Mouse (Mus musculus) forebrain, embryonic 16.5 days (tissue): Measurements from ENCODE around the gene Psmb9. TPM values are rescaled to one million over a fixed set of nuclear protein-coding genes. Genes with fewer than 3 reads are reported as not detected.
A peak's percentile ranks its signal among the peaks of the same experiment; 100 is the strongest.

Experiments
- ATAC-seq: fragments of 200-750 bp; cut with Nextera tagmentation; 2 replicates; pipeline ENCODE4 v1.8.0; 2017; ENCODE audit warnings: mild to moderate bottlenecking, moderate library complexity
- H3K27ac ChIP-seq: fragments of 300-500 bp; sonication (generic); 2 replicates; pipeline ENCODE4 v1.5.1; 2014; ENCODE audit warnings: low read length, control low read depth
- H3K27me3 ChIP-seq: fragments of 300-500 bp; sonication (generic); replicated peaks from 2 replicates; pipeline ENCODE4 v1.6.1; 2014; ENCODE audit warnings: low read length; ENCODE audit not compliant: control insufficient read depth, insufficient read depth
- H3K36me3 ChIP-seq: fragments of 300-500 bp; sonication (generic); 2 replicates; pipeline ENCODE4 v1.6.1; 2014; ENCODE audit not compliant: control insufficient read depth, insufficient read depth
- H3K4me1 ChIP-seq: fragments of 300-500 bp; sonication (generic); replicated peaks from 2 replicates; pipeline ENCODE4 v1.6.1; 2014; ENCODE audit warnings: low read length; ENCODE audit not compliant: control insufficient read depth, insufficient read depth
- H3K4me2 ChIP-seq: fragments of 300-500 bp; sonication (generic); 2 replicates; pipeline ENCODE4 v1.6.1; 2014; ENCODE audit warnings: mild to moderate bottlenecking, low read length, control low read depth
- H3K4me3 ChIP-seq: fragments of 300-500 bp; sonication (generic); replicated peaks from 2 replicates; pipeline ENCODE4 v1.5.1; 2014; ENCODE audit warnings: mild to moderate bottlenecking, low read length, control low read depth
- H3K9ac ChIP-seq: fragments of 300-500 bp; sonication (generic); replicated peaks from 2 replicates; pipeline ENCODE4 v1.6.1; 2014; ENCODE audit warnings: low read depth, low read length, control low read depth
- H3K9me3 ChIP-seq: fragments of 300-500 bp; sonication (generic); 2 replicates; pipeline ENCODE4 v1.6.1; 2016; ENCODE audit warnings: low read length; ENCODE audit not compliant: control insufficient read depth
- WGBS: fragments of 180-500 bp; shearing (Covaris S2); extraction: QIAGEN DNeasy Blood & Tissue Kit; methylation state at CpG from one replicate; pipeline ENCODE4 v1.1.7; 2014; 5-methylcytosine and 5-hydroxymethylcytosine counted together
- polyA plus RNA-seq: library from polyadenylated mRNA; unstranded; fragments of >200 nt; fragmentation: Nextera tagmentation; extraction: Ambion mirVana; gene quantifications from 2 replicates; pipeline ENCODE4 v1.2.1, GENCODE M21; 2015

The Psmb9 gene
- polyA plus RNA-seq, 1 experiment from 2014 or later, result 0.43 TPM

DNA sequence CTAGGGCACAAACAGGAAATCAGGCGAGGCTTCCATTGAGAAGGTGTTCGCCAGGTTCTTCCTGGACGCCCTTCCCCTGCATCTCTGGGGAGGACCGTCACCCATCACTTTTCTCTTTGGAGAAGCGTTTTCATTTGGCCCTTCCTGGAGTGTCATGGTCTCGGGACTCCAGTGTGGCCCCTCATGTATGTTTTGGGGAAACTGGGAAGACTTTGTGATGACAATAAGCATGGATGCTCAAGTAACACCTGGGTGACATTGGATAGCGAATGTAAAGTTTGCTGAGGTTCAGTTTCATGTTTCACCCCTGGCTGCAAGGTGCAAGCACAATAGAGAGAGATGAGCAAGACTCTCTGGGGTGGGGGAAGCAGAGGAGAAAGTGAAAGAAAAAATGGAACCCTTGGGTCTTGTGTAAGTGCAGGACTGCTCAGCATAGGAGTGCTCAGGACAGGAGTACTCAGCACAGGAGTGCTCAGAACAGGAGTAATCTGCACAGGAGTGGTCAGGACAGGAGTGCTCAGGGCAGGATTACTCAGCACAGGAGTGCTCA, 14.0 kb upstream of the Psmb9 start:
- Histone ChIP-seq H3K9ac (no peak overlapping the region), H3K4me1 (peaks cover 22% of the 10 kb centered on the region), H3K9me3 (no peaks in the 10 kb centered on the region), H3K4me2 (no peak overlapping the region), H3K4me3 (no peak overlapping the region), H3K27ac (no peak overlapping the region), H3K36me3 (no peaks in the 10 kb centered on the region), H3K27me3 (peaks cover 48% of the 10 kb centered on the region)
- no peak for ATAC-seq
- WGBS, result 71% methylated on average over 7 of the region's 7 CpGs

DNA sequence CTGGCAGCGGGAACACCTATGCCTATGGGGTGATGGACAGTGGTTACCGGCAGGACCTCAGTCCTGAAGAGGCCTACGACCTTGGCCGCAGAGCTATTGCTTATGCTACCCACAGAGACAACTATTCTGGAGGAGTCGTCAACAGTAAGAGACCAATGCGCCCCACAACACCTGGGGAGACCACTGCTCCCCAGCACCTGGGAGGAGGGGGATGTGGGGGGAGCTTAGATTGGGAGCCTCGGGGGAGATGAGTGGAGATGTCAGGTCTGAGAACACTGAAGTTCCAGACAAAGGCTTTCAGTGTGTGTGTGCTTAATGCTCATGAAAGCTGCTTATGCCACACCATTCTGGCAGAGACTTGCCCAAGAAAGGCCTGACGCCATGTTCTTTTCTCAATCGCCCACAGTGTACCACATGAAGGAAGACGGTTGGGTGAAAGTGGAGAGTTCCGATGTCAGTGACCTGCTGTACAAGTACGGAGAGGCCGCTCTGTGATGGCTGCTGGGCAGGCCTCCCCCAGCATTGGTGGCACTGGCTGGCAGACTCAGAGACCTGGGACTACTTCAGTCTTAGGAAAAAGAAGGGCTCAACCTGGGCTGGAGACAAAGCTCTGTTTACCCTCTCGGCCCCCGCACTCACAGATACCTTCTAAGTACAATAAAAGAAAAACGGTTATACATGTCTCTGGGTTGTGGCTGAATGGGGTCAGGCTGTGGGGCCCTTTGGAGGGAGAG, 13.4 kb upstream of the Psmb9 start:
- no peak for ATAC-seq

DNA sequence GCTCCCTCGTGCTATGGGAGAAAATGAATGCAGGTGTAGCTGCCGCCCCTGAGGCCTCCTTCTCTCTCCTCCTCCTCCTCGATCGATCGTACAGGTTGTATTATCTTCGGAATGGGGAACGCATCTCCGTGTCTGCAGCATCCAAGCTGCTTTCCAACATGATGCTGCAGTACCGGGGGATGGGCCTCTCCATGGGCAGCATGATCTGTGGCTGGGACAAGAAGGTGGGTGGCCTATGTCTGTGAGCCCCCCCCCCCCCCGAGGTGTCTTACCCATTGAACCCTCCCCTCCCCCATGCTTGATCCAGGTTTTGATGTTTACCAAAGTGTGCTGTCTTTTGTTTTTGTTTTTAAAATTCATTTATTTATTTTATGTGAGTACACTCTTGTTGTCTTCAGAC, 12.5 kb upstream of the Psmb9 start:
- H3K4me3 ChIP-seq, result no peak overlapping the region
- peaks cover 46% of the 10 kb centered on the region for H3K27me3 ChIP-seq
- H3K27ac ChIP-seq, result no peak overlapping the region
- 82% methylated on average over 10 of the region's 10 CpGs for WGBS
- H3K9ac ChIP-seq, result no peak overlapping the region
- no peak for ATAC-seq
- no peaks in the 10 kb centered on the region for H3K9me3 ChIP-seq
- H3K36me3 ChIP-seq, result no peaks in the 10 kb centered on the region
- H3K4me2 ChIP-seq, result no peak overlapping the region
- H3K4me1 ChIP-seq, result peaks cover 20% of the 10 kb centered on the region

More for the DNA sequence above, 13.4 kb upstream of the Psmb9 start:
- no peaks in the 10 kb centered on the region for H3K9me3 ChIP-seq
- H3K9ac ChIP-seq, result no peak overlapping the region
- H3K4me2 ChIP-seq, result no peak overlapping the region
- no peak overlapping the region for H3K4me3 ChIP-seq
- H3K36me3 ChIP-seq, result no peaks in the 10 kb centered on the region
- H3K27ac ChIP-seq, result no peak overlapping the region
- H3K4me1 ChIP-seq, result peaks cover 22% of the 10 kb centered on the region
- peaks cover 49% of the 10 kb centered on the region for H3K27me3 ChIP-seq
- 85% methylated on average over 16 of the region's 16 CpGs for WGBS

DNA sequence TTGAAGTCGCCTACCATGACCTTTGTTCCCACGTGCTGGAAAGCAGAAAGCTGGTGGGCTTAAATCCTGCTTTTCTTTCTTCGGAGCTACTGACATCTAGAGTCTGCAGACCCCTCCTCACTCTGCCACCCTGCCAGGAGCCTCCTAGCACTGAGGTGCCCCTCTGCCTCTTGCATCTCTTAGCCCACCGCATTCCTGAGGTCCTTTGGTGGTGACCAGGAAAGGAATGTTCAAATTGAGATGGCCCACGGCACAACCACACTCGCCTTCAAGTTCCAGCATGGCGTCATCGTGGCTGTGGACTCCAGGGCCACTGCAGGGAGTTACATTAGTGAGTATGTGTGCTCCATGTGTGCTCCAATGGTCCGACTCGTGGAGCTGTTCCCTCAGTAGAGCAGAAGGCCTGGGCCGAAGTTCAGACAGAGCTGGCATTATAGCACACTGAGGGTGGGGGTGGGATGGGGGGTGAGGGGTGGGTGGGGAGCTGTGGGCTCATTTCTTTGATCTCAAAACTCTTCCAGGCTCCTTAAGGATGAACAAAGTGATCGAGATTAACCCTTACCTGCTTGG, 11.6 kb upstream of the Psmb9 start:
- Histone ChIP-seq H3K4me1 (peaks cover 15% of the 10 kb centered on the region), H3K27ac (no peak overlapping the region), H3K9me3 (no peaks in the 10 kb centered on the region), H3K36me3 (no peaks in the 10 kb centered on the region), H3K27me3 (peaks cover 47% of the 10 kb centered on the region), H3K4me2 (no peak overlapping the region), H3K9ac (no peak overlapping the region), H3K4me3 (no peak overlapping the region)
- 62% methylated on average over 12 of the region's 12 CpGs for WGBS
- no peak for ATAC-seq

DNA sequence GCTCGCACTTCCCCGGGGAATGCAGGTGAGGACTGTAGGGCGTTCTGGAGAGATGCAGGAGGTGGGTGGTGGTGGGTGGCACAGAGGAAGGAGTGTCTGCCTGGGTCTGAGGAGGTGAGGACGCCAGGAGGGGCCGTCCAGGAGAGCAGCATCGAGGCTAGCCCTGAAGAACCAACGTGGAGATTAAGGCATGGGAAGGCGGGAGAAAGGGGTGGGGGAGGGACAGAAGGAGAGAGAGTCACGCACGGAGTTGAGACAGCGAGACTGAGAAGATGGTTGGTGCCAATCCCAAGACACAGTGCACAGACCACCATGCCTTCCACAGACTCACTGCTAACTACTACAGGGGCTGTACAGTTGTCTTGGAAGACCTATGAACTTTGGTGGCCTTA, 11.0 kb upstream of the Psmb9 start:
- no peak overlapping the region for H3K9ac ChIP-seq
- peaks cover 47% of the 10 kb centered on the region for H3K27me3 ChIP-seq

DNA sequence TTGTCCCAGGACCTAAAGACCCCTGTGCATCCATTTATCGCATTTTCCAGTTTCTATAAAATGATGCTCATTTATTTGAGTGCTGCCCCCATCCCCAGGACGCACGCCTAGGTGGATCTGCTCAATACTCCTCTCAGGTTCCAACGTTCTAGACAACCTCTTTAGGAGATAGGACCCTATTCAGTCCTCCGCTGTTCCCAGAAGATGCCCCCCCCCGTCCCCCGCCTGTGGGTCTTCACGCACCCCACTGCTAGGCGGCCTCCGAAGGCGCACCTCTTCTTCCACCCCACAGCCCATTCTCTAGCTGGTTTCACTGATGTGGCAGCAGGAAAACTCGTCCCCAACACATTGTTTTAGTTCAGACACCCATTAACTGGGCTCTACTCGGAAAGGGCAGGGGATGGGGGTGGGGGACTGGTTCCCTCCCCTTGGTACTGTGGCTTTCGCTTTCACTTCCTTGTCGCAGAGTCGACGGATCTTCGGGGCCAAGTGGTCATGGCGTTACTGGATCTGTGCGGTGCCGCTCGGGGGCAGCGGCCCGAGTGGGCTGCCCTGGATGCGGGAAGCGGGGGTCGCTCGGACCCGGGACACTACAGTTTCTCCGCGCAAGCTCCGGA, 10.4 kb upstream of the Psmb9 start:
- Histone ChIP-seq H3K4me2 (peak overlapping the region; percentile 73), H3K27ac (no peak overlapping the region), H3K4me1 (peaks cover 15% of the 10 kb centered on the region), H3K4me3 (peak overlapping the region; percentile 44), H3K9me3 (no peaks in the 10 kb centered on the region), H3K27me3 (peaks cover 47% of the 10 kb centered on the region), H3K9ac (peak overlapping the region; percentile 46), H3K36me3 (no peaks in the 10 kb centered on the region)
- peak; percentile 34 for ATAC-seq
- WGBS, result 2% methylated on average over 32 of the region's 32 CpGs

More for the DNA sequence above, 11.0 kb upstream of the Psmb9 start:
- Histone ChIP-seq H3K9me3 (no peaks in the 10 kb centered on the region), H3K4me3 (peak overlapping the region; percentile 44), H3K4me1 (peaks cover 15% of the 10 kb centered on the region), H3K27ac (no peak overlapping the region), H3K4me2 (peak overlapping the region; percentile 73), H3K36me3 (no peaks in the 10 kb centered on the region)
- WGBS, result 5% methylated on average over 11 of the region's 11 CpGs
- no peak for ATAC-seq

DNA sequence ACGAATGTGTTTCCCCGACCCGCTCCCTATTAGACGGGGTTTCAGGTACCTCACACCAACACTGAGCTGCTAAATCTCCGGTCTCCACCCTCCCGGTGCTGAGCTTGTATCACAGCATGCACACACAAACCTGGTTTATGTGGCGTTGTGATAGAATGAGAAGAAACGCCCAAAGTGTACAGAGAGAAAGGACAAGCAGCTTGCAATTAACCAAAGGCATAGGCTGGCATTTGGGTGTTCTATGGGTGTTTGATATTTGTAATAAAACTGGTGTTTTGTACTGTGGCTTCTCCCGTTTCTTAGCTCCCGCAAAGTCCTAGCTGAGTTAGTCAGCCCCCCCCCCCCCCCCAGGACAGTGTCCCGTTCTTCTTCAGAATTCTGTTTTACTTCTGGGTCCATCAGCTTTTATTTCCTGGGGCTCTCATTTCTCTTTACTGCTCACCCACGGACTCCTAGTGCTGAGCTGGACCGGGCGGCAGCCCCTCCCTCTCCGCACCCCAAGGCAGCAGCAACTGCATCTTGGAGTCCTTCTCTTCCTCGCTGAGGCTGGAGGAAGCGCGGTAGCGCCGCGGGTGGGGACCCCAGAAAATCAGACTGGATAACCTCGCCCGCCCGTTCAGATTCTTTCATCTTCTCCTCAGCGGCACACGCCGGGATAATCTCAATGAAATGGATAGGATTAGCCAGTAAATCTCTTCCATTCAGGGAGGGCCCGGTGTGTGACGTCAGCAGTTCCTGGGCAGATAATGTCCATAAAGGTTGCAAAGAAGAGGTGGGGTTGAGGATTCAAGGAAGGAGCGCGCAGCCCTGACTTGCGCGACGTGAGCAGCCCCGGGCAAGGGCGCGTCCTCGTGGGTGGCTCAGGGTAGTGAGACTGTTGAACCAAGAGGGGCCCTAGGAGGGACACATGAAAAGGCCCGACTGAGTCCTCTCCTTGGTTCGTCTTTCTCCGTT, 9.7 kb upstream of the Psmb9 start, which contains the start of gene Psmb8:
Gene Psmb8, plus strand, starts transcription at position 781 of the 954 bp plus-strand sequence.
- Histone ChIP-seq H3K4me1 (peaks cover 15% of the 10 kb centered on the region), H3K9me3 (no peaks in the 10 kb centered on the region), H3K4me3 (peak within 1 kb of the TSS; percentile 44), H3K9ac (peak within 1 kb of the TSS; percentile 46), H3K4me2 (peak within 1 kb of the TSS; percentile 73), H3K36me3 (no peaks in the 10 kb centered on the region), H3K27me3 (peaks cover 55% of the 10 kb centered on the region), H3K27ac (no peak within 1 kb of the TSS)
- ATAC-seq, result peak; percentile 89
- WGBS, result 3% methylated on average over 41 of the region's 41 CpGs

DNA sequence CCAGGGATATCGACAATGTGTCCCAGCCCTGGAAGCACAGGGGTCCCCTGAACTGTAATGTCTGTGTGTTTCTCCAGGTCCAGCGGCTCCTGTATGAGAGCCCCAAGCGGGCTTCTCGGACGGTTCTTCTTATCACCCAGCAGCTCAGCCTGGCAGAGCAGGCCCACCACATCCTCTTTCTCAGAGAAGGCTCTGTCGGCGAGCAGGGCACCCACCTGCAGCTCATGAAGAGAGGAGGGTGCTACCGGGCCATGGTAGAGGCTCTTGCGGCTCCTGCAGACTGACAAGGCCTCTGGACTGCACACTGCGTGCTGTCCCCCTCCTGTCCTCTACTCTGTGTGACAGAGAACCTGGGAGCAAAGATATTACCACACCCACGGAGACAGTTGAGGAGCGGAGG, 8.9 kb upstream of the Psmb9 start:
- Histone ChIP-seq H3K9ac (no peak overlapping the region), H3K27me3 (peaks cover 60% of the 10 kb centered on the region), H3K36me3 (no peaks in the 10 kb centered on the region), H3K4me2 (no peak overlapping the region), H3K4me1 (peaks cover 15% of the 10 kb centered on the region), H3K4me3 (no peak overlapping the region), H3K9me3 (no peaks in the 10 kb centered on the region), H3K27ac (no peak overlapping the region)
- 28% methylated on average over 12 of the region's 12 CpGs for WGBS
- ATAC-seq, result no peak
